ENCODE assay signal across 33 mouse cellular contexts in the genomic region with DNA sequence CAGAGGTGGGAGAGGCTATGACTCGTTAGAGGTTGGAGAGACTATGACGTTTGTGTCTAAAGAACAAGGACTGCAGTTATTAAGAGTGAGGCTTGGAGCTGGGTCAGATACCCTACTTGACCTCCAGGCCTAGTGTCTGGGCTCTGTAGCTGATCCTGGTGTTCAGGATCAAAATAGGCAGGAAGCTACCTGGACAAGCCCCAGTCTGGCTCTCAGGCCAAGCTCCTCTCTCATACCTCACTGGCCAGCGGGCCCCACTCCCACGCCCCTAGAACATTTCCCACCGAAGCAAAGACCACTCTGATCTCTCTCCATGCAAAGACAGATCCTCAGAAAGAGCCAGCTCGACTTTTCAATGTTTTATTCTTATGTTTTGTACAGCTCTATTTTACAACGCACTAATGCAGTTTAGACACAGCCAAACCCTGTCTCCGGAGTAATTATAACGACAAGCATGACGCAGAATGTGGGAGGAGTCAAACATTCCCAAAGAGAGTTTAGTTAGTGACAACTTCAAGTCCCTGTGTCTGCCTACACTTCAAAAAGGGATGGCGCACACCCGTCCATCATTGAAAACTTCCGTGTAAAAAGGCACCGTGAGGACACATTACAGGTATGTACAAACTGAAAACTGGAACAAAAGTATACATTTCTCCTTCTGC. TPM values are rescaled to one million over a fixed set of nuclear protein-coding genes. Genes with fewer than 3 reads are reported as not detected.
A peak's percentile ranks its signal among the peaks of the same experiment; 100 is the strongest.
DNase-seq lines count a peak whose midpoint lies in the region; ATAC-seq and TF ChIP-seq lines count a peak whose summit lies in the region.
"Had no signal": no experiment of that assay in that cellular context is flagged by ENCODE, and none has a peak within 500 bp of the region (broad histone marks: within the 10 kb centered on the region; RNA-seq: fewer than 3 reads in every experiment).

No protein-coding gene starts in this region.

- H3K9ac ChIP-seq in heart, adult 2 months (ENCODE audit: low read depth, low read length) = no peak overlapping the region
- H3K9ac ChIP-seq in midbrain, embryonic 13.5 days (replicated peaks) = no peak overlapping the region
- H3K9ac ChIP-seq: forebrain, embryonic 13.5 days; limb, embryonic 12.5 days; liver, postnatal 0 days had no signal

- no peaks in the 10 kb centered on the region for H3K9me3 ChIP-seq in heart, embryonic 10.5 days
- no peaks in the 10 kb centered on the region for H3K9me3 ChIP-seq in midbrain, embryonic 13.5 days
- H3K9me3 ChIP-seq: forebrain, embryonic 13.5 days; hindbrain, embryonic 10.5 days; limb, embryonic 12.5 days had no signal

- DNase-seq in heart, embryonic 10.5 days (ENCODE audit: low spot score) = peak; percentile 63
- DNase-seq in heart, adult 2 months = no peak
- peak; percentile 4 for DNase-seq in right cerebral cortex, postnatal 25 days
- DNase-seq in right cerebral cortex, postnatal 36 days (ENCODE audit: low spot score in 2 of 2) = no peak
- peak; percentile 15 for DNase-seq in A20 (ENCODE audit: low read depth, low spot score)
- DNase-seq in c-Kit-positive CD71-positive TER-119-positive erythroid progenitor cells, embryonic 14.5 days (ENCODE audit: low spot score) = no peak
- DNase-seq: B cell, adult 2 months; cerebellum, adult 8-10 months; kidney, postnatal 25 days; liver, postnatal 0 days; right cerebral cortex, adult 18-20 months had no signal

- H3K27me3 ChIP-seq in heart, embryonic 10.5 days (ENCODE audit: insufficient read depth, poor library complexity, severe bottlenecking) = no peaks in the 10 kb centered on the region
- no peaks in the 10 kb centered on the region for H3K27me3 ChIP-seq in heart, adult 2 months (ENCODE audit: control insufficient read depth, insufficient read depth, low read length)
- H3K27me3 ChIP-seq in midbrain, embryonic 13.5 days = no peaks in the 10 kb centered on the region
- H3K27me3 ChIP-seq: CH12.LX; forebrain, embryonic 13.5 days; limb, embryonic 12.5 days; Patski had no signal

- TF ChIP-seq EP300 in heart, adult 2 months (IDR thresholded peaks at IDR 0.05; ENCODE audit: insufficient read depth, low read depth, low read length) = no peak

- no peaks in the 10 kb centered on the region for H3K36me3 ChIP-seq in heart, embryonic 10.5 days
- H3K36me3 ChIP-seq in heart, adult 2 months (ENCODE audit: control insufficient read depth, insufficient read depth, low read length) = no peaks in the 10 kb centered on the region
- no peaks in the 10 kb centered on the region; the same call in 1 of the 2 replicates for H3K36me3 ChIP-seq in midbrain, embryonic 13.5 days
- H3K36me3 ChIP-seq: G1E; hindbrain, embryonic 10.5 days; limb, embryonic 12.5 days had no signal

- H3K4me3 ChIP-seq in heart, embryonic 10.5 days = no peak overlapping the region
- H3K4me3 ChIP-seq in heart, adult 2 months = no peak overlapping the region
- H3K4me3 ChIP-seq in midbrain, embryonic 13.5 days (replicated peaks) = no peak overlapping the region
- H3K4me3 ChIP-seq: forebrain, embryonic 13.5 days; hindbrain, embryonic 10.5 days; limb, embryonic 12.5 days had no signal

- H3K27ac ChIP-seq in heart, embryonic 10.5 days = no peak overlapping the region
- H3K27ac ChIP-seq in heart, adult 2 months = no peak overlapping the region
- H3K27ac ChIP-seq in midbrain, embryonic 13.5 days = no peak overlapping the region
- H3K27ac ChIP-seq: forebrain, embryonic 13.5 days; hindbrain, embryonic 10.5 days; limb, embryonic 12.5 days; macrophage had no signal

- ATAC-seq in midbrain, embryonic 13.5 days = peak; percentile 19; the same call in 1 of the 2 replicates
- ATAC-seq: forebrain, embryonic 13.5 days; intestine, postnatal 0 days; liver, postnatal 0 days; lung, postnatal 0 days had no signal

- peaks cover 6% of the 10 kb centered on the region; the same call in 1 of the 2 replicates for H3K4me1 ChIP-seq in heart, embryonic 10.5 days
- peaks cover 2% of the 10 kb centered on the region for H3K4me1 ChIP-seq in heart, adult 2 months (ENCODE audit: control insufficient read depth, insufficient read depth, low read length)
- peaks cover 15% of the 10 kb centered on the region for H3K4me1 ChIP-seq in midbrain, embryonic 13.5 days (replicated peaks)

- TF ChIP-seq CTCF in heart, adult 2 months (IDR thresholded peaks at IDR 0.05) = no peak

- intact Hi-C loops in heart, adult 2 months (cut with DNase I) = loop anchor here (5.0 kb wide), 1 partner anchor 1297 kb away; no protein-coding TSS in a partner anchor

- WGBS in heart, embryonic 10.5 days = 78% methylated on average over 14 of the region's 14 CpGs
- 68% methylated on average over 14 of the region's 14 CpGs for WGBS in heart, adult 2 months
- 51% methylated on average over 14 of the region's 14 CpGs for WGBS in midbrain, embryonic 13.5 days

- no peak for TF ChIP-seq POLR2A in heart, adult 2 months (IDR thresholded peaks at IDR 0.05; ENCODE audit: insufficient read depth, low read depth, low read length)

- no peaks in the 10 kb centered on the region for H3K79me2 ChIP-seq in heart, adult 2 months (replicated peaks; ENCODE audit: control insufficient read depth, insufficient read depth, low read length)

- no peak overlapping the region for H3K4me2 ChIP-seq in midbrain, embryonic 13.5 days (replicated peaks)
- H3K4me2 ChIP-seq: forebrain, embryonic 13.5 days; limb, embryonic 12.5 days; liver, embryonic 11.5 days had no signal

RNA-seq across cellular contexts. Expression of gene Gm37419, which starts 23.4 kb away (rescaled TPM):
- not detected in 2 replicates for polyA plus RNA-seq in heart, embryonic 10.5 days (2016; fragmentation: Nextera tagmentation; extraction: Ambion mirVana)
- total RNA-seq in heart, adult 2 months (2021) = not detected
- not detected in 2 replicates for polyA plus RNA-seq in heart, adult 2 months (2012; rRNA removed)
- not detected in 2 replicates for polyA plus RNA-seq in midbrain, embryonic 13.5 days (2015; fragmentation: Nextera tagmentation; extraction: Ambion mirVana)
- total RNA-seq: adrenal gland, adult 2 months; CH12.LX; G1E; gastrocnemius, postnatal 10 days; layer of hippocampus, adult 8-10 months; left cerebral cortex, postnatal 14 days had no signal
- polyA plus RNA-seq: adrenal gland, adult 2 months; embryonic facial prominence, embryonic 14.5 days; forebrain, embryonic 13.5 days; G1E; heart, postnatal 0 days; hindbrain, embryonic 10.5 days; intestine, postnatal 0 days; kidney, embryonic 14.5 days; limb, embryonic 12.5 days; liver, embryonic 11.5 days; liver, postnatal 0 days; lung, postnatal 0 days; macrophage; neural tube, embryonic 14.5 days; small intestine, adult 2 months; testis, adult 2 months; urinary bladder, adult 2 months had no signal

RNA-seq across cellular contexts. Expression of gene Bcl6, which starts 23.8 kb away (rescaled TPM):
- 0.05 and 0.11 TPM in 2 replicates for polyA plus RNA-seq in heart, embryonic 10.5 days (2016; fragmentation: Nextera tagmentation; extraction: Ambion mirVana)
- total RNA-seq in heart, adult 2 months (2021) = 10 to 100 TPM; 15.4 to 21.7 TPM
- polyA plus RNA-seq in heart, adult 2 months (2012; rRNA removed) = 16.5 and 17.8 TPM in 2 replicates
- polyA plus RNA-seq in midbrain, embryonic 13.5 days (2015; fragmentation: Nextera tagmentation; extraction: Ambion mirVana) = 0.22 and 0.24 TPM in 2 replicates
- polyA plus RNA-seq: G1E had no signal

RNA-seq across cellular contexts. Expression of gene Rtp2, which starts 32.6 kb away (rescaled TPM):
- not detected in 2 replicates for polyA plus RNA-seq in heart, embryonic 10.5 days (2016; fragmentation: Nextera tagmentation; extraction: Ambion mirVana)
- total RNA-seq in heart, adult 2 months (2021) = not detected
- polyA plus RNA-seq in heart, adult 2 months (2012; rRNA removed) = not detected in 2 replicates
- polyA plus RNA-seq in midbrain, embryonic 13.5 days (2015; fragmentation: Nextera tagmentation; extraction: Ambion mirVana) = not detected in 2 replicates
- total RNA-seq: adrenal gland, adult 2 months; CH12.LX; G1E; gastrocnemius, postnatal 10 days had no signal
- polyA plus RNA-seq: adrenal gland, adult 2 months; forebrain, embryonic 13.5 days; G1E; heart, postnatal 0 days; hindbrain, embryonic 10.5 days; intestine, postnatal 0 days; kidney, embryonic 14.5 days; limb, embryonic 12.5 days; liver, embryonic 11.5 days; liver, postnatal 0 days; lung, postnatal 0 days; macrophage; neural tube, embryonic 14.5 days; Patski; small intestine, adult 2 months; urinary bladder, adult 2 months had no signal

Comparison
In these comparisons a context has a peak if more than half of its experiments do, and no peak if none do; other contexts are left out.
1. DNase-seq: peak in heart, embryonic 10.5 days (single experiment), right cerebral cortex, postnatal 25 days (single experiment) and A20 (single experiment); none in heart, adult 2 months (0 of 2), right cerebral cortex, postnatal 36 days (0 of 2) and c-Kit-positive CD71-positive TER-119-positive erythroid progenitor cells, embryonic 14.5 days (single experiment).
2. RNA of gene Bcl6, which starts 23.8 kb away (polyA plus RNA-seq): 16.5 to 17.8 TPM in heart, adult 2 months; 0.22 to 0.24 TPM in midbrain, embryonic 13.5 days and 0.05 to 0.11 TPM in heart, embryonic 10.5 days; every median in the first group is over 10 times any median in the second.